Mouse (Mus musculus): ENCODE data around the gene Mbd3l2. TPM values are rescaled to one million over a fixed set of nuclear protein-coding genes. Genes with fewer than 3 reads are reported as not detected.

The Mbd3l2 gene
- total and polyA plus RNA-seq, 3 experiments: not detected

GRCm38 (mm10) chr9:18431687-18432086 is 1.2 kb downstream of the Mbd3l2 start:
- WGBS: 50% methylated on average over 10 of the region's 10 CpGs
- H3K4me1 ChIP-seq (ENCODE audit: control insufficient read depth, insufficient read depth, low read length): no peaks in the 10 kb centered on the region
- no peak overlapping the region for H3K4me3 ChIP-seq
- no peaks in the 10 kb centered on the region for H3K79me2 ChIP-seq (replicated peaks; ENCODE audit: control insufficient read depth, insufficient read depth, low read length)
- DNase-seq: peak in 1 of 2 experiments; percentile 7
- H3K27ac ChIP-seq: no peak overlapping the region
- no peaks in the 10 kb centered on the region for H3K27me3 ChIP-seq (ENCODE audit: control insufficient read depth, insufficient read depth, low read length)
- intact Hi-C loops (cut with DNase I): no loop called here
- H3K36me3 ChIP-seq (ENCODE audit: control insufficient read depth, insufficient read depth, low read length): no peaks in the 10 kb centered on the region
- TF ChIP-seq CTCF (IDR thresholded peaks at IDR 0.05) (no peak), EP300 (IDR thresholded peaks at IDR 0.05; ENCODE audit: insufficient read depth, low read depth, low read length) (no peak), POLR2A (IDR thresholded peaks at IDR 0.05; ENCODE audit: insufficient read depth, low read depth, low read length) (no peak)
- H3K9ac ChIP-seq (ENCODE audit: low read depth, low read length): no peak overlapping the region

DNA sequence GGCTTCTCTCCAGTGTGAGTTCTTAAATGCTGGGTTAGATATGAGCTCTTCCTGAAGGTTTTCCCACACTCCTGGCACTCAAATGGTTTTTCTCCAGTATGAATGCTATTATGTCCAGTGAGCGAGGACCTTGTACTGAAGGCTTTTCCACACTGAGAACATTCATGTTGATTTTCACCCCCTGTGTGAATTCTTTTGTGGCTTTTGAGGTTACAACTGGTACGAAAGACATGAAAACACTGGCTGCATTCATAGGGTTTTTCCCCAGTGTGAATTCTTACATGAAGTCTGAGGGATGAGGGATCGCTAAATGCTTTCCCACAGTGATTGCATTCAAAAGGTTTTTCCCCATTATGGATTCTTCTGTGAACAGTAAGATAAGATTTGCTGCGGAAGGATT is 26.1 kb downstream of the Mbd3l2 start:
- Histone ChIP-seq H3K4me1 (ENCODE audit: control insufficient read depth, insufficient read depth, low read length) (no peaks in the 10 kb centered on the region), H3K27ac (no peak overlapping the region), H3K79me2 (replicated peaks; ENCODE audit: control insufficient read depth, insufficient read depth, low read length) (no peaks in the 10 kb centered on the region), H3K36me3 (ENCODE audit: control insufficient read depth, insufficient read depth, low read length) (no peaks in the 10 kb centered on the region), H3K9ac (ENCODE audit: low read depth, low read length) (no peak overlapping the region), H3K27me3 (ENCODE audit: control insufficient read depth, insufficient read depth, low read length) (no peaks in the 10 kb centered on the region), H3K4me3 (no peak overlapping the region)
- no peak for TF ChIP-seq EP300 (IDR thresholded peaks at IDR 0.05; ENCODE audit: insufficient read depth, low read depth, low read length)
- TF ChIP-seq CTCF (IDR thresholded peaks at IDR 0.05): no peak
- TF ChIP-seq POLR2A (IDR thresholded peaks at IDR 0.05; ENCODE audit: insufficient read depth, low read depth, low read length): no peak
- intact Hi-C loops (cut with DNase I): no loop called here
- DNase-seq: no peak
- 77% methylated on average over 4 of the region's 4 CpGs for WGBS

GRCm38 (mm10) chr9:18467350-18467749 is 36.9 kb downstream of the Mbd3l2 start:
- intact Hi-C loops (cut with DNase I): no loop called here
- H3K4me1 ChIP-seq (ENCODE audit: control insufficient read depth, insufficient read depth, low read length): no peaks in the 10 kb centered on the region
- no peaks in the 10 kb centered on the region for H3K79me2 ChIP-seq (replicated peaks; ENCODE audit: control insufficient read depth, insufficient read depth, low read length)
- 73% methylated on average over 3 of the region's 3 CpGs for WGBS
- no peaks in the 10 kb centered on the region for H3K36me3 ChIP-seq (ENCODE audit: control insufficient read depth, insufficient read depth, low read length)
- no peak for DNase-seq
- TF ChIP-seq CTCF (IDR thresholded peaks at IDR 0.05) (no peak), POLR2A (IDR thresholded peaks at IDR 0.05; ENCODE audit: insufficient read depth, low read depth, low read length) (no peak), EP300 (IDR thresholded peaks at IDR 0.05; ENCODE audit: insufficient read depth, low read depth, low read length) (no peak)
- H3K4me3 ChIP-seq: no peak overlapping the region
- no peaks in the 10 kb centered on the region for H3K27me3 ChIP-seq (ENCODE audit: control insufficient read depth, insufficient read depth, low read length)
- H3K9ac ChIP-seq (ENCODE audit: low read depth, low read length): no peak overlapping the region
- no peak overlapping the region for H3K27ac ChIP-seq

GRCm38 (mm10) chr9:18468005-18468404 is 37.6 kb downstream of the Mbd3l2 start:
- DNase-seq: no peak
- H3K36me3 ChIP-seq (ENCODE audit: control insufficient read depth, insufficient read depth, low read length): no peaks in the 10 kb centered on the region
- no peak for TF ChIP-seq POLR2A (IDR thresholded peaks at IDR 0.05; ENCODE audit: insufficient read depth, low read depth, low read length)
- no peak for TF ChIP-seq CTCF (IDR thresholded peaks at IDR 0.05)
- no peak for TF ChIP-seq EP300 (IDR thresholded peaks at IDR 0.05; ENCODE audit: insufficient read depth, low read depth, low read length)
- H3K79me2 ChIP-seq (replicated peaks; ENCODE audit: control insufficient read depth, insufficient read depth, low read length): no peaks in the 10 kb centered on the region
- H3K4me3 ChIP-seq: no peak overlapping the region
- no peaks in the 10 kb centered on the region for H3K4me1 ChIP-seq (ENCODE audit: control insufficient read depth, insufficient read depth, low read length)
- H3K27me3 ChIP-seq (ENCODE audit: control insufficient read depth, insufficient read depth, low read length): no peaks in the 10 kb centered on the region
- 80% methylated on average over 3 of the region's 3 CpGs for WGBS
- no peak overlapping the region for H3K9ac ChIP-seq (ENCODE audit: low read depth, low read length)
- no peak overlapping the region for H3K27ac ChIP-seq
- intact Hi-C loops (cut with DNase I): no loop called here

DNA sequence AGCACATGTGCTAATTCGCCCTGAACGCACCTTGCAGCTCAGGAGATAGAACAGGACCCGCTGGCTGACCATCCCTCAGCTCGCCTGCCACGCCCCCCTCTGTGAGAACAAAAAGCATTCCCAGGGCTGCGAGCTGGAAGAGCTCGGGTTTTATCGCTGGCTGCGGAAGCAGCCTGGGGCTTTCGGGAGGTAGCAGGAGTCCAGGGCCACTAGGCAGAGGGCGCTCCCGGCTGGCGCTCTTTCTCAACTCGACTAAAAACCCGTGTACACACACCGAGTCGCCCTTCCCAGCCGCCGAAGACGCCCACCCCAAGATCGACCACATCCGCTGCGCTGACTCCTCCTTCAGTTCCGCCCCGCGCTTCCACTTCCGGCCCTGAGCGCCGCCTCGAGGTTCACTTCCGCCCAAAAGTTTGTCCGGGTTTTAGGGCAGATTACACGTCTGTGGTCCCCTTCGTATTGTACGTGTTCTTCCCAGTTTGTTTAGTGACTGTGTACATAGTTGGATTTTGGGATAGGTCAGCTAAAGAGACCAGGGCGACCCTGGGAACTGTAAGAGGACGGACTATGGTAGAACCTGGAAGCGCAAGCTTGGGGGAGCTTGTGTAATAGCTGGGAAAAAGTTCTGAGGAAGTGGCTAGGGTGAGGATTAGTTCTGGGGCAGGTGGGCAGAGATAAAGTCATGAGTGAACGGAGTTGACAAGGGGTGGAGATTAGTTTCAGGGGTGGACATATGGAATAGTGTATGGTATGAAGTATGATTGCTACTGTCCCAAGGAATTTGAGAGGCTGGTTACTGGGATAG is 43.1 kb downstream of the Mbd3l2 start:
- Histone ChIP-seq H3K36me3 (ENCODE audit: control insufficient read depth, insufficient read depth, low read length) (no peaks in the 10 kb centered on the region), H3K27ac (peak overlapping the region; percentile 56), H3K9ac (ENCODE audit: low read depth, low read length) (peak overlapping the region; percentile 82), H3K4me1 (ENCODE audit: control insufficient read depth, insufficient read depth, low read length) (no peaks in the 10 kb centered on the region), H3K79me2 (replicated peaks; ENCODE audit: control insufficient read depth, insufficient read depth, low read length) (no peaks in the 10 kb centered on the region), H3K27me3 (ENCODE audit: control insufficient read depth, insufficient read depth, low read length) (no peaks in the 10 kb centered on the region), H3K4me3 (peak overlapping the region; percentile 48)
- intact Hi-C loops (cut with DNase I): loop anchor here (5.0 kb wide), 1 partner anchor 181 kb away; the partner anchor contains the start of gene Chordc1
- 4% methylated on average over 39 of the region's 39 CpGs for WGBS
- DNase-seq: peak; percentile 76 to 77
- TF ChIP-seq EP300 (IDR thresholded peaks at IDR 0.05; ENCODE audit: insufficient read depth, low read depth, low read length) (no peak), CTCF (IDR thresholded peaks at IDR 0.05) (peak; percentile 20; the same call in 1 of the 2 replicates), POLR2A (IDR thresholded peaks at IDR 0.05; ENCODE audit: insufficient read depth, low read depth, low read length) (peak; percentile 73)

GRCm38 (mm10) chr9:18478168-18478567 is 47.7 kb downstream of the Mbd3l2 start, which contains the start of the genes Zfp558 and Mbd3l1:
TSS of gene Zfp558 (minus strand) at chr9:18478268.
TSS of gene Mbd3l1 (plus strand) at chr9:18478359.
- H3K36me3 ChIP-seq (ENCODE audit: control insufficient read depth, insufficient read depth, low read length): no peaks in the 10 kb centered on the region
- H3K9ac ChIP-seq (ENCODE audit: low read depth, low read length): no peak within 1 kb of the TSS
- TF ChIP-seq POLR2A (IDR thresholded peaks at IDR 0.05; ENCODE audit: insufficient read depth, low read depth, low read length): no peak
- TF ChIP-seq CTCF (IDR thresholded peaks at IDR 0.05): no peak
- TF ChIP-seq EP300 (IDR thresholded peaks at IDR 0.05; ENCODE audit: insufficient read depth, low read depth, low read length): no peak
- 55% methylated on average over 3 of the region's 3 CpGs for WGBS
- no peaks in the 10 kb centered on the region for H3K79me2 ChIP-seq (replicated peaks; ENCODE audit: control insufficient read depth, insufficient read depth, low read length)
- DNase-seq: no peak
- no peak within 1 kb of the TSS for H3K27ac ChIP-seq
- H3K27me3 ChIP-seq (ENCODE audit: control insufficient read depth, insufficient read depth, low read length): no peaks in the 10 kb centered on the region
- intact Hi-C loops (cut with DNase I): no loop called here
- no peaks in the 10 kb centered on the region for H3K4me1 ChIP-seq (ENCODE audit: control insufficient read depth, insufficient read depth, low read length)
- H3K4me3 ChIP-seq: no peak within 1 kb of the TSS

Small RNA genes within 50 kb of the gene (microRNA-seq; reads per million reads assigned to microRNA genes)
- gene Gm22854: 0 reads per million in 2 experiments

Other genes starting within 250 kb of the Mbd3l2 start
- 10 to 100 TPM; 57.3 to 65.6 TPM for gene Chordc1, start 138.5 kb upstream of the Mbd3l2 start, total RNA-seq (2021)
- gene Chordc1, start 138.5 kb upstream of the Mbd3l2 start, polyA plus RNA-seq (2012; rRNA removed): 23.8 and 37.8 TPM in 2 replicates
- 1 to 10 TPM; 6.4 to 7.3 TPM for gene Naalad2, start 27.7 kb upstream of the Mbd3l2 start, total RNA-seq (2021)
- gene Naalad2, start 27.7 kb upstream of the Mbd3l2 start, polyA plus RNA-seq (2012; rRNA removed): 2.3 and 6.6 TPM in 2 replicates
- not detected for gene Ubtfl1, start 26.2 kb upstream of the Mbd3l2 start, total RNA-seq (2021)
- not detected in 2 replicates for gene Ubtfl1, start 26.2 kb upstream of the Mbd3l2 start, polyA plus RNA-seq (2012; rRNA removed)
- 1 to 10 TPM; 1.0 to 1.1 TPM for gene Zfp558, start 47.6 kb downstream of the Mbd3l2 start, total RNA-seq (2021)
- gene Zfp558, start 47.6 kb downstream of the Mbd3l2 start, polyA plus RNA-seq (2012; rRNA removed): 0.04 and 1.5 TPM in 2 replicates
- gene Mbd3l1, start 47.7 kb downstream of the Mbd3l2 start, total RNA-seq (2021): not detected
- not detected in 2 replicates for gene Mbd3l1, start 47.7 kb downstream of the Mbd3l2 start, polyA plus RNA-seq (2012; rRNA removed)
- 1 to 10 TPM; 5.1 to 6.6 TPM for gene Muc16, start 243.9 kb downstream of the Mbd3l2 start, total RNA-seq (2021)
- gene Muc16, start 243.9 kb downstream of the Mbd3l2 start, polyA plus RNA-seq (2012; rRNA removed): 3.9 and 5.1 TPM in 2 replicates